Mouse (Mus musculus): ENCODE measurements around the gene Rdh16f1. TPM values are rescaled to one million over a fixed set of nuclear protein-coding genes. Genes with fewer than 3 reads are reported as not detected.
"Not testable (repeated sequence)": the region's sequence is repeated elsewhere in the genome, so short reads cannot be mapped to it uniquely, and the experiment has no call there.

The Rdh16f1 gene
- total RNA-seq, 1 experiment from 2014 or later, result not detected

DNA sequence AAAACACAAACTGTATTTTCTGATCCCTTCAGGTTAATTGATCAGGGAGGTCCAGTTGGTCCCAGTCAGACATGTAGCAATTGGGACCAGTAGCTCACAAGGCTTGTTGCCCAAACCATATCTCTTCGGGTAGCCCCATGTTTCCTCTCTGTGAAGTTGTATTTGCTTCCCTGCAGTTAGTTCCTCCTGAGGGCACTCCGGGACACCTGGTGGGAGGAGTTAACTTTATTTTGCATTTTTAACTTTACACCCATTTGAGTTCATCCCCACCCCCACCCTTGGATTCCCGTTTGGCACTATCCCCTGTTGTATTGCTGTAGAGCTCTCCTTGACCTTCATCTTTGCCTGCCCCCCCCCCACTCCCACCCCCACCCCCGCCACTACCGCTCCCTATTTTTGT, 13.7 kb upstream of the Rdh16f1 start:
- no peak for ATAC-seq (ENCODE audit: extremely low read depth, insufficient number of reproducible peaks, low FRiP score, poor library complexity, severe bottlenecking)

DNA sequence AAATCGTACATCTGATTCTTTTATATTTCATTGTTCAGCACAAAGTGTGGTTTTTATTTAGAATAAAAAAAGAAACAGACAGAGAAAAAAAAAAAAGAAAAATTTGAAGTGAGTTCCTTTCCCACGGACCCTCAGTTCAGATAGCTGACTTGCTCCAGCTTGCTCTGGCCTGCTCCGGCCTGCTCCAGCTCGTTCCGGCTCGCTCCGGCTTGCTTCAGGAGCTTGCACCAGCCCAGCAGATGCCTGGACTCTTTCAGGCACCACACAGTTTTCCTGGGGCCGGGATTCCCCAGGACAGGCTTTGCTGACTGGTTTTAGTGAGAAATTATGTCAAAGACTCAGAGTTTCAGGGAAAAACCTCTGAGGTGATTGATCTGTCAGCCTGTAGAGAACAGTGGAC, 12.3 kb upstream of the Rdh16f1 start:
- ATAC-seq (ENCODE audit: extremely low read depth, insufficient number of reproducible peaks, low FRiP score, poor library complexity, severe bottlenecking), result no peak

DNA sequence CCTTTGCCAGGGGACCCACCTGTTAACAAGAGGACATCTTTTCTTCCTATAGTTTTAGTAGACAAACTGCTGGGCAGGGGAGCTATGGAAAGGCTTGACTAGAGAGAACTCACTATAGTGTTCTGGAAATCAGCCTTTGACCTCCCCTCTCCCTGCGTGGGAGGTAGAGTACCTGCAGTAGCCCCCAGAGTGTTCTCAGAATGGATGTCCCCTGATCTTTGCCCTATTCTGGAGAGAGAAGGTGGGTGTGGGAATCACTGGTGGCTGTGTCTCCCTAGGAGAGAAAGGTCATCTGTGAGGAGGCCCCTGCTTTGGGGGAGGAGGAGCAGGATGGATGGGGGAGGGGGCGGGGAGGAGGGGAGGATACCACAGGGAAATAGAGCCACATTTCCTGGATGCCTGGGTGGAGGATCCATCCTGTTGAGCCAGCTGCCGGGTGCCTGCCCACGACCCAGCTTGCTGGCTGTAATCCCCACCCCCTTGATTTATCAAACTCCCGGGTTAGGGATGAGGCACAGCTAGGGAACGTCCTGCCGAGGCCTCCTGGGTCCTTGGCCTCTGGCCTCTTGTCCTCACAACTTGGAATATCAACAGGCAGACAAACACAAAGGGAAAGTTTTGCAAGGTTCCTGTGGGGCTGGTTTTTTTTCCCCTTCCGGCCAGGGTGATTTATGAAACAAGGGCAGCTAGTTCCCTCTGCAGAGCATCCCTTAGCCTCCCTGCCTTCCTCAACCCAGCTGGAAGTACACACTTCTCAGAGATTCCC, 10.6 kb upstream of the Rdh16f1 start:
- no peak for ATAC-seq (ENCODE audit: extremely low read depth, insufficient number of reproducible peaks, low FRiP score, poor library complexity, severe bottlenecking)

GRCm38 (mm10) chr10:127750136-127750777, 9.3 kb upstream of the Rdh16f1 start:
- ATAC-seq (ENCODE audit: extremely low read depth, insufficient number of reproducible peaks, low FRiP score, poor library complexity, severe bottlenecking), result no peak

DNA sequence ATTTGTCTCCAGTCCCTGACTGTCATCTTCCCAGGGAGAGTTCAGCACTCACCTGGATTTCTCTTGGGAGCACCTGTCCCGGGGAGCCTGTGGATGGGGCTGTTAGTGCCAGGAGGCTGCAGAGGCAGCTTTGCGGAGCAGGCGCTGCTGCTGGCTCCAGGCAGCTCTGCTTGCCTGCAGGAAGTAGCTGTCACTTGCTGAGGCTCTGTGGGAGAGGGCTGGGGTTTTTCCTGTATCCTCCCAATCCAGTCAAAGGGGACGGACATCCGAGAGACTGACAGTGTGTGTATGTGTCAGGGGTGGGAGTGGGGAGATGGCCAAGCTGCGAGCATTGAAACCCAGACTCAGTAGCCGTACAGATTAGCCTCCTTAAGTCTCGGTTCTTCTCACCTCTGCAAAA, 8.0 kb upstream of the Rdh16f1 start, which contains the start of gene Gpr182:
Gene Gpr182, minus strand, starts transcription at position 185 of the 400 bp plus-strand sequence.
- no peak for ATAC-seq (ENCODE audit: extremely low read depth, insufficient number of reproducible peaks, low FRiP score, poor library complexity, severe bottlenecking)

GRCm38 (mm10) chr10:127754566-127755166, 4.9 kb upstream of the Rdh16f1 start:
- ATAC-seq (ENCODE audit: extremely low read depth, insufficient number of reproducible peaks, low FRiP score, poor library complexity, severe bottlenecking), result no peak

DNA sequence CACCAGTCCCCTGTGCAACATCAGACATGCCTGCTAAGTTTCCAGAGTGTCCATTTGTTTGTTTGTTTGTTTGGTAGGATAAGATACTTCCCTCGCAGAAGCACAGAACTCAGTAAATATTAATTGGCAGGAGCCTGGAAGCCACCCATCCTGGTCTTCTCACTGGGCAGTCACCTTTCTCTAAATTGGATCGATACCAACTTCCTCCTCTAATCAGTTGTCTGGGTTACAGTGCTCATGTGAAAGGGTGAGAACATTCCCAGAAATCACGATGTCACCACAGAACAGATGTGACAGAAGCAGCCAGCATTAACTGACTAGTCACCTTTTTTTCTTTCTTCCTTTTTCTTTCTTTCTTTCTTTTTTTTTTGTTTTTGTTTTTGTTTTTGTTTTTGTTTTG, 4.3 kb upstream of the Rdh16f1 start:
- no peak for ATAC-seq (ENCODE audit: extremely low read depth, insufficient number of reproducible peaks, low FRiP score, poor library complexity, severe bottlenecking)

GRCm38 (mm10) chr10:127755770-127756468, 3.7 kb upstream of the Rdh16f1 start:
- no peak for ATAC-seq (ENCODE audit: extremely low read depth, insufficient number of reproducible peaks, low FRiP score, poor library complexity, severe bottlenecking)

DNA sequence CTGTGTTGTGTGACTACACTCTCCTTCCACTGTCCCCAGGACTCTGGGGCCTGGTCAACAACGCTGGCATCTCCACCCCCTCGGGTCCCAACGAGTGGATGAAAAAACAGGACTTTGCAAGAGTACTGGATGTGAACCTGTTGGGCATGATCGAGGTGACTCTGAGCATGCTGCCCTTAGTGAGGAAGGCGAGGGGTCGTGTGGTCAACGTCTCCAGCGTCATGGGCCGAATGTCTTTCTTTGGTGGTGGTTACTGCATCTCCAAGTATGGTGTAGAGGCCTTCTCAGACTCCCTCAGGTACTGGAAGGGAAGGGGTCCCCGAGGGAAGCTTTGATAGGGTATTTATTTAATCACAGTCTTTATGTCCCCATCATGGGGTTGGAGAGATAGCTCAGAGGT, 3.3 kb downstream of the Rdh16f1 start:
- ATAC-seq (ENCODE audit: extremely low read depth, insufficient number of reproducible peaks, low FRiP score, poor library complexity, severe bottlenecking), result not testable (repeated sequence)

- no peak for ATAC-seq (ENCODE audit: extremely low read depth, insufficient number of reproducible peaks, low FRiP score, poor library complexity, severe bottlenecking)
Observed at GRCm38 (mm10) chr10:127763914-127764680, 4.5 kb downstream of the Rdh16f1 start.

DNA sequence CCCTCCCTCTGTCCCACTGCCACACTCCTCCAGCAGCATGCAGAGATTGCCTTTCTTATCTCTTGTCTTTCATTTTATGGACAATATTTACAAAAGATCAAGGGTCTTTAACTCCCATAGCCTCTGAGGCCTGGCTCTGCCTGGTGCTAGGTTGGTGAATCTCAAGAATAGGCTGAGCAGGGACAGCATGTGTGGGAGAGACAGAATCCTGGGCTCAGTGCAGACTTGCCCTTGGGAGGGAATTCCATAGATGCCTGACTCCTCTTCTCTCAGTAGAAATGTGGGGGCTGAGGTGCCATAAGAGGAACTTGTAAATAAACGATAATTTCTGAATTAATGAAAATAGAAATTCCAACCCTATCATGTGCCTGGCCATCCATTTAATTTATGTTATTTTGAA, 7.0 kb downstream of the Rdh16f1 start:
- ATAC-seq (ENCODE audit: extremely low read depth, insufficient number of reproducible peaks, low FRiP score, poor library complexity, severe bottlenecking), result no peak

GRCm38 (mm10) chr10:127776011-127776410, 16.4 kb downstream of the Rdh16f1 start, which contains the start of gene Rdh9:
Gene Rdh9 (plus strand): TSS chr10:127776386.
- ATAC-seq (ENCODE audit: extremely low read depth, insufficient number of reproducible peaks, low FRiP score, poor library complexity, severe bottlenecking), result no peak

GRCm38 (mm10) chr10:127782321-127782720, 22.7 kb downstream of the Rdh16f1 start:
- ATAC-seq (ENCODE audit: extremely low read depth, insufficient number of reproducible peaks, low FRiP score, poor library complexity, severe bottlenecking), result not testable (repeated sequence)

- ATAC-seq (ENCODE audit: extremely low read depth, insufficient number of reproducible peaks, low FRiP score, poor library complexity, severe bottlenecking), result not testable (repeated sequence)
Observed at GRCm38 (mm10) chr10:127785411-127785810, 25.8 kb downstream of the Rdh16f1 start.

- ATAC-seq (ENCODE audit: extremely low read depth, insufficient number of reproducible peaks, low FRiP score, poor library complexity, severe bottlenecking), result no peak
Observed at GRCm38 (mm10) chr10:127799295-127799694, 39.7 kb downstream of the Rdh16f1 start.

DNA sequence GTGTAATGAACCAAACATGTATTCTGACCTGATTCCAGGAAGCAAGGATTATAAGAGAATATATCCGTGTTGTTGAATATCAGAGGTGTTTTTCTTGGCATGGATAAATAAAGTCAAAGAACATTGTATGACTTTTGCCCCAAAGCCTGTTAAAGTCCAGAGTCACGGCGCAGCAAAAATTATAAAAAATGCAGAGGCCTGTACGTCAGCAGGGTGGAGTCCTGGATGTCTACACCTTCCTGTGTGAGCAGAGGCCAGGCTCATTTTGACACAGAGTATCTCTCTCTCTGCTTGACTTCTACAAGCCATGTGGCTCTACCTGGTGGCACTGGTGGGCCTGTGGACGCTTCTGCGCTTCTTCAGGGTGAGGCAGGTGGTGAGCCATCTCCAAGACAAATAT, 41.3 kb downstream of the Rdh16f1 start, which contains the start of gene Rdh16:
Gene Rdh16, plus strand, starts transcription at position 262 of the 400 bp plus-strand sequence.
- ATAC-seq (ENCODE audit: extremely low read depth, insufficient number of reproducible peaks, low FRiP score, poor library complexity, severe bottlenecking), result no peak

GRCm38 (mm10) chr10:127801612-127802011, 42.0 kb downstream of the Rdh16f1 start:
- no peak for ATAC-seq (ENCODE audit: extremely low read depth, insufficient number of reproducible peaks, low FRiP score, poor library complexity, severe bottlenecking)

GRCm38 (mm10) chr10:127802236-127802635, 42.6 kb downstream of the Rdh16f1 start:
- no peak for ATAC-seq (ENCODE audit: extremely low read depth, insufficient number of reproducible peaks, low FRiP score, poor library complexity, severe bottlenecking)

GRCm38 (mm10) chr10:127804416-127804815, 44.8 kb downstream of the Rdh16f1 start:
- ATAC-seq (ENCODE audit: extremely low read depth, insufficient number of reproducible peaks, low FRiP score, poor library complexity, severe bottlenecking), result no peak

Data from neutrophil, adult 5-6 weeks (primary cell).